Mouse (Mus musculus) CH12.LX (cell line): ENCODE results near the gene Suclg2. TPM values are rescaled to one million over a fixed set of nuclear protein-coding genes. Genes with fewer than 3 reads are reported as not detected.

Experiments
- DNase-seq: peaks from one replicate; pipeline ENCODE4 v3.0.0-alpha.2; 2013; ENCODE audit errors: extremely low read depth
- H3K27ac ChIP-seq: 2 replicates; pipeline ENCODE4 v1.5.1; 2012; ENCODE audit warnings: low read depth, mild to moderate bottlenecking, control low read depth, moderate library complexity; ENCODE audit not compliant: insufficient read depth
- H3K27me3 ChIP-seq: replicated peaks from 2 replicates; pipeline ENCODE3; 2012; ENCODE audit warnings: inconsistent platforms
- H3K36me3 ChIP-seq, 2 experiments: replicated peaks in 1 of 2; 2 replicates each; pipeline versions ENCODE3 to v1.6.1; 2012; ENCODE audit warnings: inconsistent platforms in 1 of 2, low read length in 1 of 2, mild to moderate bottlenecking in 1 of 2, mixed read lengths in 1 of 2, moderate library complexity in 1 of 2; ENCODE audit not compliant: control insufficient read depth in 1 of 2, insufficient read depth in 1 of 2
- H3K4me1 ChIP-seq, 2 experiments: 2 replicates each; pipeline ENCODE4 v1.6.1; 2012; ENCODE audit warnings: inconsistent platforms in 1 of 2, moderate library complexity in 1 of 2; ENCODE audit not compliant: insufficient read depth in 2 of 2, control insufficient read depth in 1 of 2
- H3K4me2 ChIP-seq: 2 replicates; pipeline ENCODE4 v1.6.1; 2012; ENCODE audit warnings: low read depth, mild to moderate bottlenecking, control low read depth; ENCODE audit not compliant: poor library complexity, insufficient read depth, severe bottlenecking
- H3K4me3 ChIP-seq, 3 experiments: fragments of 150-350 bp in 1 of 3; sonication (generic) in 1 of 3; replicated peaks in 1 of 3; 2 replicates each; pipeline versions ENCODE3 to v1.5.1; 2011 to 2012; ENCODE audit warnings: low read depth in 2 of 3, low read length in 2 of 3, mild to moderate bottlenecking in 2 of 3, moderate library complexity in 2 of 3, control low read depth in 1 of 3, improper control_type of control experiment in 1 of 3, inconsistent platforms in 1 of 3, mixed read lengths in 1 of 3; ENCODE audit not compliant: poor library complexity in 1 of 3
- H3K79me2 ChIP-seq: replicated peaks from 2 replicates; pipeline ENCODE4 v1.6.1; 2012; ENCODE audit warnings: mild to moderate bottlenecking, moderate library complexity; ENCODE audit not compliant: control insufficient read depth, poor library complexity, insufficient read depth, severe bottlenecking; ENCODE audit errors: extremely low read depth
- H3K9ac ChIP-seq: 2 replicates; pipeline ENCODE4 v1.6.1; 2012; ENCODE audit warnings: low read depth, mild to moderate bottlenecking, control low read depth, moderate library complexity; ENCODE audit not compliant: insufficient read depth
- H3K9me3 ChIP-seq: replicated peaks from 2 replicates; pipeline ENCODE3; 2012; ENCODE audit warnings: low read length, inconsistent platforms, mixed read lengths
- CHD1 ChIP-seq: IDR thresholded peaks from 2 replicates; pipeline ENCODE4 v1.6.1; 2012; ENCODE audit warnings: low read depth, low read length, improper control_type of control experiment, inconsistent platforms
- CTCF ChIP-seq, 2 experiments: IDR thresholded peaks in 1 of 2; conservative IDR thresholded peaks in 1 of 2; 2 replicates each; pipeline ENCODE4 v1.5.1; 2011 to 2012; ENCODE audit warnings: low read depth in 2 of 2, low read length in 2 of 2, improper control_type of control experiment in 1 of 2, inconsistent platforms in 1 of 2, mild to moderate bottlenecking in 1 of 2, moderate library complexity in 1 of 2
- E2F4 ChIP-seq: IDR thresholded peaks from 2 replicates; pipeline ENCODE4 v1.6.1; 2011; ENCODE audit warnings: low read depth, low read length, improper control_type of control experiment; ENCODE audit not compliant: insufficient replicate concordance
- GABPA ChIP-seq: IDR thresholded peaks from 2 replicates; pipeline ENCODE4 v1.6.1; 2012; ENCODE audit warnings: low read depth, low read length, improper control_type of control experiment, inconsistent platforms; ENCODE audit not compliant: insufficient replicate concordance
- HCFC1 ChIP-seq: IDR thresholded peaks from 2 replicates; pipeline ENCODE4 v1.6.1; 2012; ENCODE audit warnings: low read depth, mild to moderate bottlenecking, inconsistent platforms, low read length, improper control_type of control experiment
- IRF4 ChIP-seq: IDR thresholded peaks from 2 replicates; pipeline ENCODE4 v1.6.1; 2014; ENCODE audit warnings: low read depth, mild to moderate bottlenecking, inconsistent platforms, low read length, improper control_type of control experiment
- JUN ChIP-seq: IDR thresholded peaks from 2 replicates; pipeline ENCODE4 v1.6.1; 2011; ENCODE audit warnings: low read depth, mild to moderate bottlenecking, low read length, improper control_type of control experiment, moderate library complexity; ENCODE audit not compliant: insufficient read depth
- MAZ ChIP-seq: IDR thresholded peaks from 2 replicates; pipeline ENCODE4 v1.6.1; 2012; ENCODE audit warnings: low read depth, mild to moderate bottlenecking, inconsistent platforms, low read length, improper control_type of control experiment, moderate library complexity
- MEF2A ChIP-seq: IDR thresholded peaks from 2 replicates; pipeline ENCODE4 v1.6.1; 2014; ENCODE audit warnings: low read depth, mild to moderate bottlenecking, inconsistent platforms, low read length, improper control_type of control experiment, borderline replicate concordance
- NRF1 ChIP-seq: IDR thresholded peaks from 2 replicates; pipeline ENCODE4 v1.6.1; 2014; ENCODE audit warnings: low read depth, mild to moderate bottlenecking, inconsistent platforms, low read length, improper control_type of control experiment, moderate library complexity
- SMC3 ChIP-seq: IDR thresholded peaks from 2 replicates; pipeline ENCODE4 v1.6.1; 2011; ENCODE audit warnings: low read depth, low read length, improper control_type of control experiment
- TCF12 ChIP-seq: IDR thresholded peaks from 2 replicates; pipeline ENCODE4 v1.6.1; 2014; ENCODE audit warnings: low read depth, mild to moderate bottlenecking, inconsistent platforms, low read length, improper control_type of control experiment
- UBTF ChIP-seq: IDR thresholded peaks from 2 replicates; pipeline ENCODE4 v1.6.1; 2012; ENCODE audit warnings: low read depth, mild to moderate bottlenecking, inconsistent platforms, low read length, improper control_type of control experiment, moderate library complexity
- ZC3H11A ChIP-seq: IDR thresholded peaks from 2 replicates; pipeline ENCODE4 v1.6.1; 2012; ENCODE audit warnings: low read depth, mild to moderate bottlenecking, inconsistent platforms, low read length, improper control_type of control experiment
- ZKSCAN1 ChIP-seq: IDR thresholded peaks from 2 replicates; pipeline ENCODE4 v1.6.1; 2012; ENCODE audit warnings: low read depth, inconsistent platforms, low read length, improper control_type of control experiment, borderline replicate concordance
- ZNF384 ChIP-seq: IDR thresholded peaks from 2 replicates; pipeline ENCODE4 v1.6.1; 2012; ENCODE audit warnings: low read depth, low read length, improper control_type of control experiment, inconsistent platforms
- dilution Hi-C: fragments of 300-500 bp; cut with MboI; formaldehyde crosslinking; loops from 2 replicates; pipeline ENCODE4 v1.14.3; 2020; ENCODE audit warnings: low sequenced_read_pairs; ENCODE audit not compliant: extremely low pct_unique_long_range_greater_than_20kb, extremely low pct_ligation_motif_present
- in situ Hi-C: fragments of 300-500 bp; cut with MboI; formaldehyde crosslinking; loops from 3 replicates; pipeline ENCODE4 v1.14.3; 2019; ENCODE audit warnings: low sequenced_read_pairs, low pct_ligation_motif_present, low pct_unique_long_range_greater_than_20kb, mixed read lengths
- polyA plus RNA-seq: library from polyadenylated mRNA; unstranded; fragments of >175 nt; gene quantifications from 2 replicates; pipeline ENCODE4 v1.2.1, GENCODE M21; 2012; ENCODE audit warnings: low read depth; ENCODE audit not compliant: insufficient read length
- total RNA-seq, 2 experiments: library from RNA; depleted of rRNA; stranded (reverse); fragments of 300-350 nt in 1 of 2; fragments of >200 nt in 1 of 2; gene quantifications; 2 replicates each; pipeline ENCODE4 v1.2.3; 2012 to 2014

Suclg2 gene
- total and polyA plus RNA-seq, 3 experiments = 46.5 to 86.2 (median 48.3) TPM

DNA sequence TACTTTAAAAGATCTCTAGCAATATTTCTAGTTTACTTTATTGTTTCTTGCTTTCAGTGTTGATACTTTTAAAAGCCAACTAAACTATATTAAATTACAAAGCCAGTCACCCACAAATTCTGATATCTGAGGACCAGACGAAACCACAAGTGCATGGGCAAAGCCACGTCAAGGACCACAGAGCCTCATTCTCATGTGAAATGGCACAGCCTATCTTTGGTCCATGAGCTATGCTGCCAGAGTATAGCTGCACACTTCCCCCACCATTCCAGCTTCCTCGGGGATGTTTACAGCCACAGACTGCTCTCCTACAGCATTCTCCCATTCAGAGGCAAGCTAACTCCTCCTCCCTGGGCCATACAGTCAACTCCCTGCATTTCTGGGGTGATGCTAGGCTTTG, 136.7 kb downstream of the Suclg2 start:
- Histone ChIP-seq H3K4me1 (peaks cover 0 to 8% of the 10 kb centered on the region in 2 experiments; a peak in 1 of 4 replicates), H3K4me3 (no peak overlapping the region), H3K27ac (no peak overlapping the region), H3K9ac (no peak overlapping the region), H3K27me3 (no peaks in the 10 kb centered on the region), H3K9me3 (no peaks in the 10 kb centered on the region), H3K79me2 (no peaks in the 10 kb centered on the region), H3K4me2 (no peak overlapping the region), H3K36me3 (peaks cover 7 to 67% of the 10 kb centered on the region in 2 experiments)
- in situ Hi-C loops (no loop called here), dilution Hi-C loops (no loop called here)
- no peak for TF ChIP-seq TCF12
- TF ChIP-seq GABPA = no peak
- TF ChIP-seq HCFC1 = no peak
- TF ChIP-seq MEF2A = no peak
- TF ChIP-seq CHD1 = no peak
- no peak for TF ChIP-seq SMC3
- no peak for TF ChIP-seq ZNF384
- TF ChIP-seq NRF1 = no peak
- no peak for TF ChIP-seq UBTF
- no peak for TF ChIP-seq ZKSCAN1
- TF ChIP-seq E2F4 = no peak
- TF ChIP-seq ZC3H11A = no peak
- DNase-seq = no peak

GRCm38 (mm10) chr6:95579792-95580191, 138.8 kb downstream of the Suclg2 start:
- H3K79me2 ChIP-seq = no peaks in the 10 kb centered on the region
- no peak overlapping the region for H3K4me3 ChIP-seq
- DNase-seq = no peak
- H3K27me3 ChIP-seq = no peaks in the 10 kb centered on the region
- dilution Hi-C loops (no loop called here), in situ Hi-C loops (no loop called here)
- H3K9ac ChIP-seq = no peak overlapping the region
- H3K4me2 ChIP-seq = no peak overlapping the region
- peaks cover 9 to 66% of the 10 kb centered on the region in 2 experiments for H3K36me3 ChIP-seq
- no peak overlapping the region for H3K27ac ChIP-seq
- H3K4me1 ChIP-seq = peaks cover 0 to 5% of the 10 kb centered on the region in 2 experiments; a peak in 2 of 4 replicates
- no peaks in the 10 kb centered on the region for H3K9me3 ChIP-seq
- no peak for TF ChIP-seq JUN
- TF ChIP-seq CTCF (conservative IDR thresholded peaks at IDR 0.05 in 1 of 2, IDR thresholded peaks at IDR 0.05 in 1 of 2; ENCODE audit: low read depth in 2 of 2, low read length in 2 of 2) = no peak

- DNase-seq = no peak
- H3K4me1 ChIP-seq = peaks cover 16 to 40% of the 10 kb centered on the region in 2 experiments
- no peaks in the 10 kb centered on the region for H3K27me3 ChIP-seq
- in situ Hi-C loops (no loop called here), dilution Hi-C loops (no loop called here)
- no peak overlapping the region for H3K4me2 ChIP-seq
- TF ChIP-seq IRF4 (no peak), ZC3H11A (no peak), MAZ (no peak)
- no peak overlapping the region for H3K27ac ChIP-seq
- no peak overlapping the region for H3K9ac ChIP-seq
- H3K36me3 ChIP-seq = peaks cover 9 to 50% of the 10 kb centered on the region in 2 experiments
- no peaks in the 10 kb centered on the region for H3K79me2 ChIP-seq
- no peak overlapping the region for H3K4me3 ChIP-seq
- no peaks in the 10 kb centered on the region for H3K9me3 ChIP-seq
These were observed 143.1 kb downstream of the Suclg2 start for GRCm38 (mm10) chr6:95575531-95575930.
